Mouse (Mus musculus) embryonic facial prominence, embryonic 10.5 days (tissue): ENCODE results near the gene Ctu2. TPM values are rescaled to one million over a fixed set of nuclear protein-coding genes. Genes with fewer than 3 reads are reported as not detected.

ENCODE experiments used
- DNase-seq: peaks from one replicate; pipeline ENCODE4 v3.0.0-alpha.2; 2017; ENCODE audit warnings: low spot score
- H3K27ac ChIP-seq: fragments of 300-500 bp; sonication (generic); replicated peaks from 2 replicates; pipeline ENCODE4 v1.5.1; 2016; ENCODE audit warnings: mild to moderate bottlenecking
- H3K27me3 ChIP-seq: fragments of 300-500 bp; sonication (generic); replicated peaks from 2 replicates; pipeline ENCODE4 v1.6.1; 2016; ENCODE audit warnings: low read depth, mild to moderate bottlenecking; ENCODE audit not compliant: poor library complexity, severe bottlenecking
- H3K36me3 ChIP-seq: fragments of 300-500 bp; sonication (generic); replicated peaks from 2 replicates; pipeline ENCODE4 v1.6.1; 2016; ENCODE audit warnings: mild to moderate bottlenecking, moderate library complexity
- H3K4me1 ChIP-seq: fragments of 300-500 bp; sonication (generic); 2 replicates; pipeline ENCODE4 v1.6.1; 2016
- H3K4me3 ChIP-seq: fragments of 300-500 bp; sonication (generic); 2 replicates; pipeline ENCODE4 v1.5.1; 2016; ENCODE audit warnings: mild to moderate bottlenecking, moderate library complexity
- H3K9me3 ChIP-seq: fragments of 300-500 bp; sonication (generic); 2 replicates; pipeline ENCODE4 v1.6.1; 2016; ENCODE audit warnings: mild to moderate bottlenecking
- WGBS: fragments of 180-500 bp; shearing (Covaris S2); methylation state at CpG from one replicate; pipeline ENCODE4 v1.1.7; 2016; 5-methylcytosine and 5-hydroxymethylcytosine counted together
- polyA plus RNA-seq: library from polyadenylated mRNA; unstranded; fragments of >200 nt; fragmentation: Nextera tagmentation; extraction: Ambion mirVana; gene quantifications from 2 replicates; pipeline ENCODE4 v1.2.1, GENCODE M21; 2016

Gene Ctu2
- polyA plus RNA-seq, 1 experiment from 2014 or later = 69.9 TPM

GRCm38 (mm10) chr8:122517541-122518190 lies 41.7 kb downstream of the Ctu2 start:
- peaks cover 52% of the 10 kb centered on the region for H3K4me1 ChIP-seq
- peak overlapping the region; percentile 85 for H3K27ac ChIP-seq
- peak; percentile 70 for DNase-seq
- no peaks in the 10 kb centered on the region for H3K36me3 ChIP-seq
- no peaks in the 10 kb centered on the region for H3K9me3 ChIP-seq
- 0 out of 2 replicates have a peak overlapping the region, but pooled peaks have one; percentile 13 for H3K4me3 ChIP-seq
- WGBS = 18% methylated on average over 6 of the region's 6 CpGs
- H3K27me3 ChIP-seq = no peaks in the 10 kb centered on the region

DNA sequence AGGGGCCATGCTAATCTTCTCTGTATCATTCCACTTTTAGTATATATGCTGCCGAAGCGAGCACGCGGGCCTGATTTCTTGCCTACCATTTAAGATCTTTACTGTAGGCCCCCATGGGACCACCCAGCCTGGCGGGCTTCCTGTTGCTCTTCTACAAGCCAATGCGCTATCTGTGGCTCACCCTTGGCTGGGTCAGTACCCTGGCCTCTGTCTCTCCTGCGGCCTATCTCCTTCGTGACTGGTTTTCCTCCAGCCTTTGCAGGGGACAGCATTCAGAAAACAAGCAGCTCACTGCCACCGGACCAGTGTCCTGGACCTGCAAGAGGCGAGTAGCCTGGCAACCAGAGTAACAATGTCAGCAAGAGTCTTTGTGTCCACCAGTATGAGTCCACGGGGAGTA lies 44.7 kb downstream of the Ctu2 start:
- WGBS = 75% methylated on average over 11 of the region's 11 CpGs
- no peak for DNase-seq
- no peaks in the 10 kb centered on the region for H3K9me3 ChIP-seq
- H3K4me1 ChIP-seq = peaks cover 80% of the 10 kb centered on the region
- no peaks in the 10 kb centered on the region for H3K36me3 ChIP-seq
- 0 out of 2 replicates have a peak overlapping the region, but pooled peaks have one; percentile 31 for H3K27ac ChIP-seq
- no peaks in the 10 kb centered on the region for H3K27me3 ChIP-seq
- no peak overlapping the region for H3K4me3 ChIP-seq

DNA sequence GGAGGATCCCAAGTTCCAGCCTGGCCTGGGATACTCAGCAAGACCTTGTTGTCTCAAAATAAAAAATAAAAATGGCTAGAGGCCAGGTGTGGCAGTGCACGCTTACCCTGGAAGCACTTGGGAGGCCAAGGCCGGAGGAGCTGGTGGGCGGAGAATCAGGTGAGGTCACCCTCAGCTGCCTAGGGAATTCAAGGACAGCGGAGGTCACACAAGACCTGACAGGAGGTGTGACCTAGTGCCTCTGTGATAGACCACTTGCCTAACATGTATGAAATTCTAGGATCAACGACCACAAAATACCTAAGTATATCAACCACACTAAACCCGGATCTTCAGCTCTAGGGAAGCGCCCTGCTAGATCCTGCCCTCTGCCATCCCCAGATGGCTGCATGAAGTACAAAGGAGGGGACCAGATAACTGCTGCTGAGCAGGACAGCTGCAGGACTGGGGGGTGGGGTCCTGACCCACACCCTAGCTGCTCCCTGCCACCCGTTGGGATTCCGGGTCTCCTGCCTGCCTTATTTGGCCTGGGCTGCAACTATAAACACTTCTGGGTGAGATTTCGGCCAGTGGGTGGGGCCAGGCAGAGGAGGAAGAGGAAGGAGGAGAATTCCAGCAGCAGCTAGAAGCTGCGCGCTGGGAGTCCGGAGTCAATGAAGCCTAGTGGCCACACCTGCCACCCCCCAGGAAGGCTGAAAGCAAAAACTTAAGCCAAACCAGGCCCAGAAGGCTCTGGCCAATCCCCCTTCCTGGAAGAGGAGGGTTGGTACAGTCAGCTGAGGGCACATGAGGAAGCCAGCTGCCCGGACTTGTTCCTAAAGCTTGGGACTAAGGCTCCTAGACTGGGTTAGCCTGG lies 47.1 kb downstream of the Ctu2 start:
- 58% methylated on average over 14 of the region's 14 CpGs for WGBS
- H3K9me3 ChIP-seq = no peaks in the 10 kb centered on the region
- peak; percentile 34 for DNase-seq
- H3K4me3 ChIP-seq = peak overlapping the region; percentile 23; the same call in 1 of the 2 replicates
- H3K36me3 ChIP-seq = 0 out of 2 replicates have a peak, but pooled peaks cover under 1% of the 10 kb centered on the region
- peaks cover 75% of the 10 kb centered on the region for H3K4me1 ChIP-seq
- peak overlapping the region; percentile 72 for H3K27ac ChIP-seq
- H3K27me3 ChIP-seq = no peaks in the 10 kb centered on the region

DNA sequence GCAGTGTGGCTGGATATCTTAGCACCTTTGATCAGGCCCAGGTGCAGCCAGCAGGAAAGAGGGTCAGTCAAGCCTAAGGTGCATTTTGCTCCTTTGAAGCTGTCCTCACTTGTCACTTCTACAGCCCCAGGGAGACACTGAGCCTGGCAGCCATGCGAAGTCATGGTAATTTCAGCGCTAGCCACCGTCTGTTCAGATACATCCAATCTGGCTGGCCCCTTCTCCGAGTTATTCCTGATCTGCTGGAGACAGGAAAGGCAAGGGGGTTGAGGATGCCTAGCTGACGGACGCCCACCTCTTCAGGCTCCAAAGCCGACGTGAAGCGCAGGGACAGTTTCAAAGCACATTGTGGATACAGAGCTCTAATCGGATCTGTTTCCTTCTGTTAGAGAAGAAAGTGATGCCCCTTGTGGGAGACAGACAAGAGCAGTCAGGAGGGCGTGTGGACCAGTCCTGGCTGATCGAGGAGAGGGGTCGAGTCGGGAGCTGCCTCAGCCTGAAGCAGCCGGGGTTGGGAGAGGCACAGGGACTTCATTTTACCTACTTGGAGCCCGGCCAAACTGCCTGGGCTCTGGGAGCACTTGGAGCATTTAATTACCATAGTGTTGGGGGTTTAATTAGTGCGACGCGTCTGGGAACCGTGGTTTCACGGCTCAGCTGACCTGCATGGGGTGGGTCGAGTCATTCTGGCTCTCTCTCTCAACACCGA lies 47.9 kb downstream of the Ctu2 start:
- DNase-seq = no peak
- Histone ChIP-seq H3K4me1 (peaks cover 68% of the 10 kb centered on the region), H3K27me3 (no peaks in the 10 kb centered on the region), H3K27ac (peak overlapping the region; percentile 72), H3K36me3 (peaks cover 5% of the 10 kb centered on the region; the same call in 1 of the 2 replicates), H3K9me3 (no peaks in the 10 kb centered on the region; the same call in 1 of the 2 replicates), H3K4me3 (peak overlapping the region; percentile 28; the same call in 1 of the 2 replicates)
- WGBS = 26% methylated on average over 23 of the region's 23 CpGs

- Histone ChIP-seq H3K4me1 (peaks cover 64% of the 10 kb centered on the region), H3K27ac (peak overlapping the region; percentile 72), H3K9me3 (no peaks in the 10 kb centered on the region; the same call in 1 of the 2 replicates), H3K36me3 (peaks cover 8% of the 10 kb centered on the region; the same call in 1 of the 2 replicates), H3K27me3 (no peaks in the 10 kb centered on the region), H3K4me3 (no peak overlapping the region)
- no peak for DNase-seq
- WGBS = 78% methylated on average over 6 of the region's 6 CpGs
Measured at GRCm38 (mm10) chr8:122524506-122524905, 48.6 kb downstream of the Ctu2 start.

GRCm38 (mm10) chr8:122525004-122525403 lies 49.1 kb downstream of the Ctu2 start:
- no peaks in the 10 kb centered on the region; the same call in 1 of the 2 replicates for H3K9me3 ChIP-seq
- peak overlapping the region; percentile 55 for H3K27ac ChIP-seq
- H3K4me1 ChIP-seq = peaks cover 59% of the 10 kb centered on the region
- H3K36me3 ChIP-seq = peaks cover 8% of the 10 kb centered on the region; the same call in 1 of the 2 replicates
- 82% methylated on average over 6 of the region's 6 CpGs for WGBS
- no peak for DNase-seq
- no peak overlapping the region for H3K4me3 ChIP-seq
- H3K27me3 ChIP-seq = no peaks in the 10 kb centered on the region

- H3K4me3 ChIP-seq = no peak overlapping the region
- H3K27ac ChIP-seq = peak overlapping the region; percentile 55
- WGBS = 69% methylated on average over 3 of the region's 3 CpGs
- H3K9me3 ChIP-seq = no peaks in the 10 kb centered on the region; the same call in 1 of the 2 replicates
- H3K4me1 ChIP-seq = peaks cover 58% of the 10 kb centered on the region
- no peaks in the 10 kb centered on the region for H3K27me3 ChIP-seq
- peaks cover 8% of the 10 kb centered on the region; the same call in 1 of the 2 replicates for H3K36me3 ChIP-seq
- DNase-seq = no peak
Measured at GRCm38 (mm10) chr8:122526084-122526483, 50.1 kb downstream of the Ctu2 start.

- Histone ChIP-seq H3K36me3 (peaks cover 8% of the 10 kb centered on the region; the same call in 1 of the 2 replicates), H3K9me3 (no peaks in the 10 kb centered on the region; the same call in 1 of the 2 replicates), H3K27me3 (no peaks in the 10 kb centered on the region), H3K27ac (peak overlapping the region; percentile 55), H3K4me1 (peaks cover 63% of the 10 kb centered on the region), H3K4me3 (no peak overlapping the region)
- DNase-seq = no peak
- 57% methylated on average over 7 of the region's 7 CpGs for WGBS
Measured at GRCm38 (mm10) chr8:122526526-122527170, 50.7 kb downstream of the Ctu2 start.

- Histone ChIP-seq H3K27me3 (no peaks in the 10 kb centered on the region), H3K4me3 (no peak overlapping the region), H3K4me1 (peaks cover 70% of the 10 kb centered on the region), H3K27ac (no peak overlapping the region), H3K9me3 (no peaks in the 10 kb centered on the region; the same call in 1 of the 2 replicates), H3K36me3 (peaks cover 8% of the 10 kb centered on the region; the same call in 1 of the 2 replicates)
- DNase-seq = no peak
- WGBS = 93% methylated on average over 3 of the region's 3 CpGs
Measured at GRCm38 (mm10) chr8:122527937-122528336, 52.0 kb downstream of the Ctu2 start.

GRCm38 (mm10) chr8:122529159-122529558 lies 53.2 kb downstream of the Ctu2 start:
- no peak for DNase-seq
- Histone ChIP-seq H3K27me3 (no peaks in the 10 kb centered on the region), H3K4me3 (no peak overlapping the region), H3K27ac (no peak overlapping the region), H3K36me3 (peaks cover 12% of the 10 kb centered on the region; the same call in 1 of the 2 replicates), H3K9me3 (no peaks in the 10 kb centered on the region; the same call in 1 of the 2 replicates), H3K4me1 (peaks cover 62% of the 10 kb centered on the region)
- WGBS = 90% methylated on average over 4 of the region's 4 CpGs

DNA sequence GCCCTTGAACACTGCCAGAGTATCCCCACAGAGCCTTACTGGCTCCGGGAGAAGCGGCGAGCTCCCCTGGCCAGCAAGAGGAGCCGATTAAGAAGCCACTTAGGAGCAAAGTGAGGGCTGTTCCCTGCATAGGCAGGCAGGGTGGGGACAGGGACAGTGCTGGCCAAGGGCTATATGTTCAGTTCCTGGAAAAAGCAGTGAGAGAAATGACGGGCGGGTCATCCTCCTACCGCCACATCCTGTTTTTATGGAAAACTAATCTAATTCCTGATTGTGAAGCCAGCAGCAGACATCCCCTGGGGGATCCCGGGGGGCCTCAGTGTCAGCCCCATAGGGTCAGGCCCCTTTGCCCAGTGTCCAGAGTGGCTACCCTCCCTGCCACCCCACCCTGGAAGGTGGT lies 55.4 kb downstream of the Ctu2 start:
- H3K4me3 ChIP-seq = no peak overlapping the region
- peaks cover 44% of the 10 kb centered on the region for H3K4me1 ChIP-seq
- 80% methylated on average over 8 of the region's 8 CpGs for WGBS
- peaks cover 12% of the 10 kb centered on the region; the same call in 1 of the 2 replicates for H3K36me3 ChIP-seq
- no peak for DNase-seq
- H3K27ac ChIP-seq = peak overlapping the region; percentile 61; the same call in 1 of the 2 replicates
- H3K9me3 ChIP-seq = no peaks in the 10 kb centered on the region; the same call in 1 of the 2 replicates
- H3K27me3 ChIP-seq = no peaks in the 10 kb centered on the region
